Mouse (Mus musculus) adipose tissue, adult 10 weeks (tissue): ENCODE measurements around the gene Rcbtb1. TPM values are rescaled to one million over a fixed set of nuclear protein-coding genes. Genes with fewer than 3 reads are reported as not detected.

ENCODE experiments used
- polyA plus RNA-seq: library from polyadenylated mRNA; stranded (reverse); fragments of 350-450 nt; fragmentation: Illumina TruSeq; extraction: RNeasy Lipid Tissue Mini Kit (QIAGEN cat#74804); gene quantifications from one replicate; pipeline ENCODE4 v1.2.3, GENCODE M21; 2014; ENCODE audit warnings: low read depth, low replicate concordance

The Rcbtb1 gene
- 45.6 TPM for polyA plus RNA-seq

DNA sequence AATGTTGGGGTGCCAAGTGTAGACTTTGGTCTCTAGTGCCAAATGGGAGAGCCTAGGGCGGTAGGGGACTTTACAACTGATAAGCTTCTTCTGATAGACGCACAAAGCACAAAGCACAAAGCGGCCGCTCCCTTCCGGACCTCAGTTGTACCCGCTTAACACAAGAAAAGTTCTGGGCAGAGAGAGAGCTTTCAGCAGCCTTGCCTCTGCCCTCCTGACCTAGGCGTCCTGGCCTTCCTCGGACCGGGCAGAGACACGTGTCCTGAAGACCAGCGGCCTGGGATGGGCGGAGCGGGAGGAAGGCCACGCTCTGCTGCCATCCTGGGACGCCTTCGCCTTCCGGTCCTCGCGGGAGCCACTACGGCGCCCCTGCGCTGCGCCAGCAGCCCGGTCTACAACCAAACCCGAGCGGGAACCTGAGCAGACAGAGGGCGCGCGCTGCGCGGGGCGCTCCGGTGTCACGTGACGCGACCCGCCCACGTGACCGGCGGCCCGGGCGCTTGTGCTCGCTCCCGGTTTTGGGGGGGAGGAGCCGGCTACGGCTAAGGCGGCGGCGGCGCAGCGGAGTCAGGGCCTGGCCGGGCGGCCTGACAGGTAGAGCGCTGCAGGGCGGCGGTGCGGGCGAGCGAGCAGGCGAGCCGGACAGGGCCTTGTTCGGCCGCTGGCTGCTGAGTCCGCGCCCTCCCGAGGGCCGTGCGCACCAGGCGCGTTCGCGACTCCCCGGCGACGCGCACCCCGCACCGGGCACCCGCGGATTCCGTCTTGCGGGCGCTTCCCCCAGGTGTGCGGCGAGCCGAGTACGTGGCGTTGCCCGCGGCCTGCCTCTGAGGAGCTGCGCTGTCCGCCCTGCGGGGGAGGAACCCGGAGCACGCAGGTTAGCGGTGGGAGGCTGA, at the start of gene Rcbtb1:
Gene Rcbtb1, plus strand, starts transcription at position 499 of the 893 bp plus-strand sequence.

DNA sequence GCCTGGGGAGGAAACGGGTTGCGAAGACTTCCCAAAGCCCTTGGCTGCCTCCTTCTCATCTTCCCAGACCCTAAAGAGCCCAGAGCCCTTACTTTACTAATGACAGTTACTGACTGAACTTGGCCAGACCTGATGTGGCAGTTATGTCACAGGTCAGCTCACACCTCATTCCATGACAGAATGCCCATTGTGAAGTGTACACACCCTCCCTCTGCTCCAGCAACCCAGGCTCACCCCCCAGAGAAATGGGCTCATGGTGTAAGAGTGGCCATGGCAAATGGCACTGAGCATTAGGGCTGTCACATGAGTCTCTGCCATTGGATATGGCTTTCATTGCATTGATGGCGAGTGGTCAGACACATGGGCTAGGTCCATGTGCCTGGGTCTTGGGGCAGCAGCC, 22.4 kb upstream of the Rcbtb1 start, which contains the start of gene Gm5142:
Gene Gm5142, minus strand, starts transcription at position 101 of the 400 bp plus-strand sequence.

DNA sequence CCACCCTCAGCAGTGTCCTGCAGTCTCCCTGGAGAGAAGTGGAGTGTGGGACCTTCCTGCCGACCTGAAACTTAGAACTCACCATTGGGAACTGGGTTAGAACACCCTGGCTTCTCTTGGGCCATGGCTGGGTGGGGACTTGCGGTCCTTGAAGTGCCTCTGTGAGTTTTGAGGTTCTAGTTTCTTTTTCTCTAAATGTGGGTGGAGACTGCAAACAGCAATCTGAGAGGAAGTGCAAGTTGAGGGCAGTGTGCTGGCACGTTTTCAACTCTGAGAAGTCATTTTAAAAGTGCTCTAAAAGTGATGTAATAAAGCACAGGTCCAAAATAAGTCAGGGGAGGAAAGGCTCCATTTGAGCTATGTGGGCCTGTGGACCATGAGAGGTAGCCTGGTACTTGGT, 59.0 kb downstream of the Rcbtb1 start, which contains the start of gene Gm6904:
Gene Gm6904, minus strand, starts transcription at position 161 of the 400 bp plus-strand sequence.

Other genes with a start within 250 kb of the Rcbtb1 start
- gene 1700129C05Rik, start 58.3 kb upstream of the Rcbtb1 start, polyA plus RNA-seq = 8.5 TPM
- gene Gm5142, start 22.5 kb upstream of the Rcbtb1 start, polyA plus RNA-seq = 4.2 TPM
- not detected for gene Gm6904, start 59.0 kb downstream of the Rcbtb1 start, polyA plus RNA-seq
- 1.1 TPM for gene Phf11a, start 96.3 kb downstream of the Rcbtb1 start, polyA plus RNA-seq
- gene Phf11b, start 140.1 kb downstream of the Rcbtb1 start, polyA plus RNA-seq = 3.1 TPM
- 8.0 TPM for gene Phf11d, start 164.3 kb downstream of the Rcbtb1 start, polyA plus RNA-seq
- gene Phf11c, start 194.2 kb downstream of the Rcbtb1 start, polyA plus RNA-seq = 1.6 TPM
- gene Setdb2, start 239.7 kb downstream of the Rcbtb1 start, polyA plus RNA-seq = 4.9 TPM
- gene Cab39l, start 239.8 kb downstream of the Rcbtb1 start, polyA plus RNA-seq = 42.5 TPM